Mouse (Mus musculus) MEL (cell line): ENCODE data around the gene Rab8a.

Experiments used
- CHD2 ChIP-seq: IDR thresholded peaks from 2 replicates; pipeline ENCODE4 v1.6.1; 2011; ENCODE audit warnings: low read length, improper control_type of control experiment
- CTCF ChIP-seq, 3 experiments: IDR thresholded peaks in 2 of 3; conservative IDR thresholded peaks in 1 of 3; 2 replicates each; pipeline ENCODE4 v1.5.1; 2011 to 2012; ENCODE audit warnings: low read length in 3 of 3, low read depth in 2 of 3, mild to moderate bottlenecking in 2 of 3, improper control_type of control experiment in 1 of 3, inconsistent platforms in 1 of 3, mixed read lengths in 1 of 3, moderate library complexity in 1 of 3; ENCODE audit not compliant: control insufficient read depth in 1 of 3, insufficient read depth in 1 of 3, poor library complexity in 1 of 3, severe bottlenecking in 1 of 3
- EP300 ChIP-seq, 2 experiments: IDR thresholded peaks; 2 replicates each; pipeline ENCODE4 v1.6.1; 2011; ENCODE audit warnings: improper control_type of control experiment in 2 of 2, low read length in 2 of 2, low read depth in 1 of 2, mild to moderate bottlenecking in 1 of 2
- GABPA ChIP-seq: IDR thresholded peaks from 2 replicates; pipeline ENCODE4 v1.6.1; 2012; ENCODE audit warnings: low read depth, mild to moderate bottlenecking, inconsistent platforms, low read length, improper control_type of control experiment, moderate library complexity
- GATA1 ChIP-seq: IDR thresholded peaks from 2 replicates; pipeline ENCODE4 v1.6.1; 2011; ENCODE audit warnings: low read depth, low read length, improper control_type of control experiment
- MAZ ChIP-seq: IDR thresholded peaks from 2 replicates; pipeline ENCODE4 v1.6.1; 2012; ENCODE audit warnings: low read depth, mild to moderate bottlenecking, inconsistent platforms, low read length, improper control_type of control experiment
- POLR2A ChIP-seq, 2 experiments: IDR thresholded peaks; 2 replicates each; pipeline ENCODE4 v1.6.1; 2011 to 2012; ENCODE audit warnings: low read length in 2 of 2, mild to moderate bottlenecking in 2 of 2, control low read depth in 1 of 2, improper control_type of control experiment in 1 of 2, low read depth in 1 of 2, moderate library complexity in 1 of 2; ENCODE audit not compliant: control insufficient read depth in 1 of 2, insufficient read depth in 1 of 2, poor library complexity in 1 of 2
- RCOR1 ChIP-seq: IDR thresholded peaks from 2 replicates; pipeline ENCODE4 v1.6.1; 2012; ENCODE audit warnings: low read depth, mild to moderate bottlenecking, inconsistent platforms, low read length, improper control_type of control experiment
- TCF12 ChIP-seq: IDR thresholded peaks from 2 replicates; pipeline ENCODE4 v1.6.1; 2014; ENCODE audit warnings: low read depth, mild to moderate bottlenecking, inconsistent platforms, low read length, improper control_type of control experiment, moderate library complexity
- USF1 ChIP-seq: IDR thresholded peaks from 2 replicates; pipeline ENCODE4 v1.6.1; 2014; ENCODE audit warnings: low read depth, mild to moderate bottlenecking, inconsistent platforms, low read length, improper control_type of control experiment, moderate library complexity
- ZMIZ1 ChIP-seq: IDR thresholded peaks from 2 replicates; pipeline ENCODE4 v1.6.1; 2012; ENCODE audit warnings: low read depth, mild to moderate bottlenecking, inconsistent platforms, low read length, improper control_type of control experiment, moderate library complexity

DNA sequence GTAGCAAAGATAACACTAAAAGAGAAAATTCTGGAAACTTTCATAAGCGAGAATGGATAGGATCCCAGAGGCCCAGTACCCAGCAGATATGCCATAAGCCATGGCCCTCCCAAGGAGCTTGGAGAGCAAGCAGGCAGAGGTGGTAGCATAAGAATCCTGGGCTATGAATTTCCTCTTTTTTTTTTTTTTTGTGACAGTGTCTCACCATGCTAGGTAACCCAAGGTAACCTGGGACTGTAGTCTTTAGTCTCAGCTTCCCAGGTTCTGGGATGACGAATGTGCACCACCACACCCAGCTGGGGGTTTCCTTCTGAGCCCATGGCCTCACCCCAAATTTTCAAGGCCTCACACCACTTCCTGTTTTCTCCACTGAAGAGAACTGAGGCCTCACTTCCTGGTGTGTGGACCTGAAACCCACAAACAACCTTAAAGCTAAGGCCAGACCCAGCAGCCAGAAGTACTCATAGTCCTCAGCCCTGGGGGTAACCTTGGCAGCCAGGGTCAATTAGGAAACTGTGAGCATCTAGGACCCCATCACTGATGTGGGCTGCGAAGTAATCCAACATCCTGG, 8.2 kb downstream of the Rab8a start:
- TF ChIP-seq USF1, result no peak
- TF ChIP-seq POLR2A (IDR thresholded peaks at IDR 0.05; ENCODE audit: control insufficient read depth in 1 of 2, insufficient read depth in 1 of 2, low read depth in 1 of 2, low read length in 2 of 2, poor library complexity in 1 of 2), result no peak
- no peak for TF ChIP-seq ZMIZ1
- no peak for TF ChIP-seq MAZ
- TF ChIP-seq TCF12, result no peak
- TF ChIP-seq GABPA, result no peak
- no peak for TF ChIP-seq CHD2
- TF ChIP-seq CTCF (IDR thresholded peaks at IDR 0.05 in 2 of 3, conservative IDR thresholded peaks at IDR 0.05 in 1 of 3; ENCODE audit: control insufficient read depth in 1 of 3, insufficient read depth in 1 of 3, low read depth in 2 of 3, low read length in 3 of 3, poor library complexity in 1 of 3, severe bottlenecking in 1 of 3), result no peak
- peak; percentile 50 to 60 for TF ChIP-seq EP300 (IDR thresholded peaks at IDR 0.05; ENCODE audit: low read depth in 1 of 2, low read length in 2 of 2)
- TF ChIP-seq GATA1, result no peak
- no peak; the same call in 1 of the 2 replicates for TF ChIP-seq RCOR1
